Mouse (Mus musculus) heart, adult 2 months (tissue): ENCODE measurements around the gene Nfkbie. TPM values are rescaled to one million over a fixed set of nuclear protein-coding genes. Genes with fewer than 3 reads are reported as not detected.

Experiments
- DNase-seq, 2 experiments: peaks; one replicate each; pipeline ENCODE4 v3.0.0; 2021
- H3K27ac ChIP-seq: fragments of 200-600 bp; 2 replicates; pipeline ENCODE4 v1.8.1; 2022
- H3K27me3 ChIP-seq: fragments of 200-500 bp; 2 replicates; pipeline ENCODE4 v1.6.1; 2012; ENCODE audit warnings: mild to moderate bottlenecking, low read length, inconsistent platforms, mixed read lengths; ENCODE audit not compliant: control insufficient read depth, insufficient read depth
- H3K36me3 ChIP-seq: fragments of 200-500 bp; 2 replicates; pipeline ENCODE4 v1.6.1; 2012; ENCODE audit warnings: low read length, inconsistent platforms; ENCODE audit not compliant: control insufficient read depth, insufficient read depth
- H3K4me1 ChIP-seq: fragments of 200-500 bp; 2 replicates; pipeline ENCODE4 v1.6.1; 2011; ENCODE audit warnings: low read length; ENCODE audit not compliant: control insufficient read depth, insufficient read depth
- H3K4me3 ChIP-seq: fragments of 200-600 bp; 2 replicates; pipeline ENCODE4 v1.8.1; 2022
- H3K79me2 ChIP-seq: fragments of 200-500 bp; replicated peaks from 2 replicates; pipeline ENCODE4 v1.6.1; 2012; ENCODE audit warnings: mild to moderate bottlenecking, inconsistent platforms, low read length, moderate library complexity, mixed read lengths; ENCODE audit not compliant: control insufficient read depth, insufficient read depth
- H3K9ac ChIP-seq: fragments of 200-500 bp; 2 replicates; pipeline ENCODE4 v1.6.1; 2012; ENCODE audit warnings: low read depth, mild to moderate bottlenecking, control low read depth, inconsistent platforms, low read length, mixed read lengths
- CTCF ChIP-seq: fragments of 200-600 bp; IDR thresholded peaks from 2 replicates; pipeline ENCODE4 v1.8.1; 2022; ENCODE audit warnings: antibody characterized with exemption, mild to moderate bottlenecking, moderate library complexity
- EP300 ChIP-seq: fragments of 200-500 bp; IDR thresholded peaks from 2 replicates; pipeline ENCODE4 v1.6.1; 2011; ENCODE audit warnings: low read depth, low read length, control low read depth; ENCODE audit not compliant: insufficient read depth
- POLR2A ChIP-seq: fragments of 200-500 bp; IDR thresholded peaks from 2 replicates; pipeline ENCODE4 v1.6.1; 2011; ENCODE audit warnings: mild to moderate bottlenecking, low read depth, low read length, control low read depth; ENCODE audit not compliant: insufficient read depth
- WGBS: fragments of 180-500 bp; shearing (Covaris S2); methylation state at CpG from one replicate; pipeline ENCODE4 v1.1.7; 2018; 5-methylcytosine and 5-hydroxymethylcytosine counted together
- intact Hi-C: fragments of 180-260 bp; cut with DNase I; formaldehyde crosslinking; loops from one replicate; pipeline ENCODE4 v1.15.1; 2025
- polyA plus RNA-seq: library from polyadenylated mRNA; depleted of rRNA; stranded (reverse); fragments of >200 nt; gene quantifications from 2 replicates; pipeline ENCODE4 v1.2.3, GENCODE M21; 2012
- total RNA-seq, 2 experiments: library from RNA; stranded (reverse); gene quantifications; 2 replicates each; pipeline ENCODE4 v1.2.3; 2021

The Nfkbie gene
- total and polyA plus RNA-seq, 3 experiments = 1.1 to 2.2 (median 1.1) TPM

DNA sequence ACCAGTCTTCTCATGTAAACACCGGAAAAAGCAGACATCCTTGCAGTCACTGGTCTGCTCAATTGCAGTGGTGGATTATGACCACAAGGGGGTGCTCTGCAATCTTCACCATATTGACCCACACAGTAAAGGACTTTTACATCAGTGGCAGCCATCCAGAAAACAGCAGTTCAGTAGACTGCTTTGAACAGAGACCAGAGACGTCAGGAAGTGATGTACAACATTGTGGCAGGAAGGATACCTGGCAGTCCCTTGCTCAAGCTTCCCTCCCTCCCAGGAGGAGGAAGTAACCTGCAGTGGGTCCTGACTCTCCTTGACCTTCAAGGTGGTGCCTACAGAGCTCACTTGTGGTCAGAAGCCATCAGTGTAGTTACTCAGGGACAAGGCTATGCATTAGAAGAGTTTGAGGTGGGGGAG, 26.1 kb downstream of the Nfkbie start:
- peak overlapping the region; percentile 76 for H3K27ac ChIP-seq
- DNase-seq = peak; percentile 74 to 75
- no peaks in the 10 kb centered on the region for H3K79me2 ChIP-seq
- WGBS = 1% methylated on average over 2 of the region's 2 CpGs
- no peak overlapping the region for H3K9ac ChIP-seq
- peaks cover 29% of the 10 kb centered on the region for H3K4me1 ChIP-seq
- intact Hi-C loops = loop anchor here (1.0 to 10.0 kb wide), 5 partner anchors 48 to 573 kb away; partner anchors contain the start of gene Mad2l1bp
- TF ChIP-seq POLR2A (no peak), CTCF (peak; percentile 98), EP300 (0 out of 2 replicates have a peak, but pooled peaks have one; percentile 5)
- no peaks in the 10 kb centered on the region for H3K27me3 ChIP-seq
- H3K4me3 ChIP-seq = 0 out of 2 replicates have a peak overlapping the region, but pooled peaks have one; percentile 3
- peaks cover 11% of the 10 kb centered on the region; the same call in 1 of the 2 replicates for H3K36me3 ChIP-seq

DNA sequence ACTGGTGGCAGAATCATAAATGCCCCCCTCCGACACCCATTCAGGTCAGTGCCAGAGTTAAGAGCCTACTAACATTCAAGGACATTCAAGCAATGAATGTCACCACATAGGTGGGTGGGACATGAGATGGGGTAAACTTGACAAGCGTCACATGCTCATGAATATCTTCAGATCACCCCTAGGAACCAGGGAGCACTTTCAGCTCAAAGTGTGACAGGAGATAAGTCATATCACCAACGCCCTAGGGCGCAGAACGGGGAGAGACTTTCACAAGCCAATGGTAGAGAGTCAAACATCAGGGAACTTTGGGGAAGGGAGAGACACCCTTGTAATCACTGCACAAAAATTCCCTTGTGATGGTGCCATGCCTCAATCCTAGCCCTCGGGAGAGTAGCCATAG, 26.7 kb downstream of the Nfkbie start:
- no peaks in the 10 kb centered on the region for H3K79me2 ChIP-seq
- TF ChIP-seq CTCF = no peak
- TF ChIP-seq EP300 = no peak
- no peak for TF ChIP-seq POLR2A
- H3K27ac ChIP-seq = no peak overlapping the region
- no peaks in the 10 kb centered on the region for H3K27me3 ChIP-seq
- H3K4me3 ChIP-seq = no peak overlapping the region
- 77% methylated on average over 6 of the region's 6 CpGs for WGBS
- intact Hi-C loops = loop anchor here (5.0 to 10.0 kb wide), 3 partner anchors 135 to 573 kb away; partner anchors contain the start of gene Mad2l1bp
- no peak overlapping the region for H3K9ac ChIP-seq
- peak in 1 of 2 experiments; percentile 18 for DNase-seq
- H3K4me1 ChIP-seq = peaks cover 29% of the 10 kb centered on the region
- H3K36me3 ChIP-seq = peaks cover 11% of the 10 kb centered on the region; the same call in 1 of the 2 replicates

DNA sequence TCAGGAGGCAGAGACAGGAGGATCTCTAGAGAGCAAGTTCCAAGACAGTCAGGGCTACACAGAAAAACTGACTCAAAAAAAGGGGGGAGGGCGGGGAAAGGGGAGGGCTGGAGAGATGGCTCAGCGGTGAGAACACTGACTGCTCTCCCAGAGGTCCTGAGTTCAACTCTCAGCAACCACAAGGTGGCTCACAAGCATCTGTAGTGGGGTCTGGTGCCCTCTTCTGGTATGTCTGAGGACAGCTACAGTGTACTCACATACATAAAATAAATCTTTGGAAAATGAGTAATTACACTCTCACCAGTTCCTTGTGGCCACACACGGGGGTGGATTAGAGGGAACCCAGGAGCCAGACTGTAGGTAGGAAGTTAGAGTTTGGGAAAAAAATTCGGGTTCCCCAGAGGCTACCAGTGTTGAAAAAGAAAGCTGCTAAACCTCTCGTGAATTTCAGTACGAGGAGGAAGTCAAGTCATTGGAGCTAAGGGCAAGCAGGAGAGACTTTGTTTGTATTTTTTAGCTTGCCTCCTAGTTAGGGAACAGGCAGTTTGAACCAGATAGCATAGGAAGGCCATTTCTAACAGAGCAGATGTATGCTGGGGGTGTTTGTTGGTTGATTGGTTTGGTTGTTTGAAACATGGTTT, 27.3 kb downstream of the Nfkbie start:
- H3K27ac ChIP-seq = peak overlapping the region; percentile 90; the same call in 1 of the 2 replicates

DNA sequence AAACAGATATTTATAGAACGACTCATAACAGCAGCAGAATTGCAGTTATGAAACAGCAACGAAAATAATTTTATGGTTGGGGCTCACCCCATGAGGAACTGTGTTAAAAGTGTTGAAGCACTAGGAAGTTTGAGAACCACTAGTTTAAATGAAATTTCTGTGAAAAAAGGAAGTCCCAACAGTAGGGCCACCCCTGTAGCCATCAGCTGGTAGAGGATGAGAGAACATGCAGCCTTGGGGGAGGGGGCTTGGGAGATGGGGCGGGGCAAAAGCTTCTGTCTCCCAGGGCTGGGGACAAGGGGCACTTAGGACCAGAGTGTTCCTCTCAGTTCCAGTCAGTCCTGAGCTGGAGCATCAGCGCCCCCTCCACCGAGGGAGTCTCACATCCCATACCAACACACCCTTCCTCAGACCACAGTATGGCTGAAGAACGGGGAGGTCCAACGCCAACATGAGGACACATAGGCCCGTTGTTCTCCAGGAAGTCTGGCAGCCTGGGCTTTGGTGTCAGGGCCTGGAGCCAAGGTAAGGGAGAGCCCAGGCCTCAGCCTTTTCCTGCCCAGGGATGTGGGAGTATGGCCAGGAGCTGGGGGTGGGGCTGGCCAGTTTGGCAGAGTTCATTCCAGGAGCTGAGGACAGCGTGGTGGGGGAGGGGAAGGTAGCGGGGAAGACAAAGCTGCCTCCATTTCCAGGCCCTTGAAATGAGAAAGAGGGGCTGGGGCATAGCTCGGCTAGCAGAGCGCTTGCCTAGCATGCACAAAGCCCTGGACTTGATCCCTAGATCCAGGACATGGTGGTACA, 28.8 kb downstream of the Nfkbie start:
- Histone ChIP-seq H3K79me2 (no peaks in the 10 kb centered on the region), H3K27me3 (no peaks in the 10 kb centered on the region), H3K4me1 (peaks cover 27% of the 10 kb centered on the region), H3K9ac (peak overlapping the region; percentile 50), H3K27ac (peak overlapping the region; percentile 90), H3K36me3 (peaks cover 11% of the 10 kb centered on the region; the same call in 1 of the 2 replicates), H3K4me3 (no peak overlapping the region; the same call in 1 of the 2 replicates)
- intact Hi-C loops = loop anchor here (1.0 to 10.0 kb wide), 6 partner anchors 10 to 571 kb away; partner anchors contain the start of genes Mad2l1bp and Slc29a1
- TF ChIP-seq EP300 = peak; percentile 97
- peak; percentile 46; the same call in 1 of the 2 replicates for TF ChIP-seq POLR2A
- no peak for TF ChIP-seq CTCF
- DNase-seq = peak; percentile 90 to 94
- WGBS = 7% methylated on average over 12 of the region's 12 CpGs

More for the DNA sequence above, 27.3 kb downstream of the Nfkbie start:
- H3K4me3 ChIP-seq = no peak overlapping the region
- peaks cover 11% of the 10 kb centered on the region; the same call in 1 of the 2 replicates for H3K36me3 ChIP-seq
- H3K4me1 ChIP-seq = peaks cover 29% of the 10 kb centered on the region
- no peak overlapping the region for H3K9ac ChIP-seq
- H3K27me3 ChIP-seq = no peaks in the 10 kb centered on the region
- WGBS = 52% methylated on average over 6 of the region's 6 CpGs
- peak in 1 of 2 experiments; percentile 25 for DNase-seq
- intact Hi-C loops = loop anchor here (5.0 to 10.0 kb wide), 3 partner anchors 134 to 572 kb away; partner anchors contain the start of gene Mad2l1bp
- TF ChIP-seq CTCF = peak; percentile 74
- TF ChIP-seq POLR2A = no peak
- no peak for TF ChIP-seq EP300
- H3K79me2 ChIP-seq = no peaks in the 10 kb centered on the region

DNA sequence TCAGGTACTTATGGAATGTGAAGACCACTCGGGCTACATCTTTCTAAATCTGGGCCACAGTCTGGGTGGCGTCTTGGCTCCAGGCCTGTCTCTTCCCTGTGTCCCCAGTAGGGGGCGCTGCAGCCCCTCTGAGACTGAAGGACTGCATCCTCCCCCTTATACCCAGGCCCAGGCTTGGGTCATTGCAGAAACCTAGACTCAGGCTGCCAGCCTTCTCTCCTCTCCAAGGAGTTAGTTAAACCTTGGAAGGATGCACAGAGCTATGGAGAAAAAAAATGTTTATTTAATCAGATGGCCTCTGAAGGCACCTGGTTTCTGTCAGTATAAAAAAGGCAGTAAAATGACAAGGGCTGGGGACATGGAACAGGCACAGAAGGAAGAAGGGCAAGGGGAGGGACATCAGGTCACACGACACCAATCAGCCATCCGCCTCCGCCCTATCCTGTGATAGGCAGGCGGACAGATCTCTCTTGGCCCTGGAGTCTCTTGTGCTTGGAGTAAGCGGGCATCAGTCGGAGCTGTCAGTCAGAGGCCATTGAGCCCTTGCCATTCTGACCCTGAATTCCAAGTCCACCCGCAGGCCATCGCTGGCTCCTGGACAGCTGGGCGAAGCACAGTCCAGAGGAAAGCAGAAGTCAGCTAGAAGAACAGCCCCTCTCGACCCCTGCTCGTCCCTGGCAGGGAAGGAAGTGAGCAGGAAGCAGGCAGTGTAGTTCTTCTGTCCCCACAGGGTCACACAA, 29.6 kb downstream of the Nfkbie start:
- Histone ChIP-seq H3K27me3 (no peaks in the 10 kb centered on the region), H3K4me1 (peaks cover 27% of the 10 kb centered on the region), H3K36me3 (peaks cover 11% of the 10 kb centered on the region; the same call in 1 of the 2 replicates), H3K79me2 (no peaks in the 10 kb centered on the region), H3K27ac (peak overlapping the region; percentile 90), H3K9ac (peak overlapping the region; percentile 51), H3K4me3 (peak overlapping the region; percentile 9; the same call in 1 of the 2 replicates)
- TF ChIP-seq CTCF = no peak; the same call in 1 of the 2 replicates
- peak; percentile 39; the same call in 1 of the 2 replicates for TF ChIP-seq EP300
- TF ChIP-seq POLR2A = peak; percentile 69
- 6% methylated on average over 14 of the region's 14 CpGs for WGBS
- DNase-seq = peak; percentile 88
- intact Hi-C loops = loop anchor here (1.0 to 10.0 kb wide), 6 partner anchors 11 to 570 kb away; partner anchors contain the start of genes Mad2l1bp and Slc29a1
